Mouse (Mus musculus) liver, postnatal 0 days (tissue): ENCODE data around the gene Dcaf11.

Experiments used
- CTCF ChIP-seq: sonication (generic); IDR thresholded peaks from 2 replicates; pipeline ENCODE4 v1.5.1; 2016; ENCODE audit warnings: antibody characterized with exemption, low read depth
- EP300 ChIP-seq: IDR thresholded peaks from 2 replicates; pipeline ENCODE4 v1.6.1; 2016; ENCODE audit warnings: antibody characterized with exemption, low read depth, mild to moderate bottlenecking

- TF ChIP-seq CTCF, result no peak
- TF ChIP-seq EP300, result no peak
These were observed 7.7 kb downstream of the Dcaf11 start for GRCm38 (mm10) chr14:55567496-55567895.
